Mouse (Mus musculus) urinary bladder, postnatal 4 days (tissue): ENCODE data around the gene Cdsn.
A peak's percentile ranks its signal among the peaks of the same experiment; 100 is the strongest.

ENCODE experiments used
- DNase-seq, 2 experiments: peaks; one replicate each; pipeline ENCODE4 v3.0.0; 2021 to 2022; ENCODE audit warnings: low spot score in 2 of 2

Gene Cdsn

GRCm38 (mm10) chr17:35534343-35534742, 17.6 kb upstream of the Cdsn start:
- DNase-seq, result peak; percentile 54 to 78

- no peak for DNase-seq
These were observed 14.5 kb upstream of the Cdsn start for GRCm38 (mm10) chr17:35537421-35537820.

- DNase-seq, result no peak
These were observed 13.5 kb upstream of the Cdsn start for GRCm38 (mm10) chr17:35538476-35538875.

GRCm38 (mm10) chr17:35539540-35539939, 12.4 kb upstream of the Cdsn start:
- DNase-seq, result no peak

- no peak for DNase-seq
These were observed 9.0 kb upstream of the Cdsn start for GRCm38 (mm10) chr17:35542761-35543411.

- DNase-seq, result no peak
These were observed 8.5 kb upstream of the Cdsn start for GRCm38 (mm10) chr17:35543412-35543861.

- no peak for DNase-seq
These were observed 7.9 kb upstream of the Cdsn start for GRCm38 (mm10) chr17:35544001-35544400.

GRCm38 (mm10) chr17:35544680-35545079, 7.2 kb upstream of the Cdsn start:
- peak in 1 of 2 experiments; percentile 43 for DNase-seq

GRCm38 (mm10) chr17:35547465-35547864, 4.5 kb upstream of the Cdsn start:
- DNase-seq, result no peak

- DNase-seq, result no peak
These were observed 3.3 kb upstream of the Cdsn start for GRCm38 (mm10) chr17:35548636-35549035.

- peak; percentile 87 to 89 for DNase-seq
These were observed 2.3 kb upstream of the Cdsn start for GRCm38 (mm10) chr17:35549437-35550142.

GRCm38 (mm10) chr17:35550143-35550494, 1.8 kb upstream of the Cdsn start:
- no peak for DNase-seq

GRCm38 (mm10) chr17:35550871-35551270, 1.1 kb upstream of the Cdsn start:
- DNase-seq, result no peak

GRCm38 (mm10) chr17:35554321-35554720, 2.4 kb downstream of the Cdsn start:
- no peak for DNase-seq

GRCm38 (mm10) chr17:35554761-35555397, 3.0 kb downstream of the Cdsn start:
- no peak for DNase-seq

- DNase-seq, result no peak
These were observed 4.3 kb downstream of the Cdsn start for GRCm38 (mm10) chr17:35556186-35556765.

GRCm38 (mm10) chr17:35556812-35557211, 4.9 kb downstream of the Cdsn start:
- DNase-seq, result peak in 1 of 2 experiments; percentile 26

GRCm38 (mm10) chr17:35557351-35557750, 5.4 kb downstream of the Cdsn start:
- DNase-seq, result no peak

- DNase-seq, result no peak
These were observed 6.3 kb downstream of the Cdsn start for GRCm38 (mm10) chr17:35558216-35558615.

GRCm38 (mm10) chr17:35567150-35567549, 15.2 kb downstream of the Cdsn start, which contains the start of gene 2300002M23Rik:
2300002M23Rik (plus strand) TSS chr17:35567450.
- DNase-seq, result no peak

- DNase-seq, result no peak
These were observed 15.8 kb downstream of the Cdsn start for GRCm38 (mm10) chr17:35567767-35568166.
